Mouse (Mus musculus): Measurements from ENCODE around the gene Gm10837. TPM values are rescaled to one million over a fixed set of nuclear protein-coding genes. Genes with fewer than 3 reads are reported as not detected.

Gene Gm10837
- polyA plus RNA-seq, 1 experiment from 2014 or later, result 0.74 TPM

DNA sequence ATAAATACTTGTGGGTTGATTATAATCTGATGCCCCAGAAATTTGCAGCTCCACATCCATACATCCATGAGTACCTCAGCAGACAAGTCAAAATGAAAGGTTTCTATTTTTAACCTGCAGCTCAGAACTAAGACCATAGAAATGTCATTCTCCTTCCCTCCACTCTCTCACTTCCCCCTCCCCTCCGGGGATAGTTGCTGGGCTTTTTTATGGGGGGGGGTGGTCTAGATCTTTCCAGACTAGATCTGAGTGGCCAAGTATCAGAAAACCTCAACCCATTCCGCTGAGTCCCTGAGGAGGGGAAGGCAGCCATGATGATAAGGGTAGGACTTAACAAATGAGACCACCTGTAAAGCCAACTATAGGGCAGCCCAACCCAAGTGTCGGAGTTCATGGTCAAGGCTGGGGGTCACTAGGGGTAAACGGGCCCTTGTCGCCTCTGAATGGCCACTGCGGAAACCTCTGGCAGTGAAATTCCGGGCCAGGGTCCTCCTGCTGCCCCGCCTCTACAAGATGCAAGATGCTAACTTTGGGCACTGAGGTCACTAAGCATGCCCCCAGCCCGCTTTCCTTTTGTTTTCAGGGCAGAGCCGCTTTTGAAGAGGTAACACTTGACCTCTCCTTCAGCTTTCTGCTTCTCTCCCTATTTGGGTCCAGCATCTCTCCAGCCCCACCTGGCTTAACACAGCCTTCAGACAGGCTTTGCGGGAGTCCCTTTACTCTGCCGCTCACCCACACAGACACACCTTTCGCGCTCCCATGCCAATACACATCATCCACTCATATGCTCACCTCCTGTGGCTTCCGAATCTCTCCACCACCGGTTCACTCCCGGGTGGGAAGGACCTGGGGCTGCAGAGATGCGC, 6.6 kb upstream of the Gm10837 start:
- Histone ChIP-seq H3K9ac (peak overlapping the region; percentile 44), H3K4me1 (replicated peaks) (peaks cover 17% of the 10 kb centered on the region), H3K27me3 (peaks cover 80% of the 10 kb centered on the region), H3K36me3 (no peaks in the 10 kb centered on the region), H3K4me3 (peak overlapping the region; percentile 58; the same call in 1 of the 2 replicates), H3K4me2 (peak overlapping the region; percentile 52), H3K9me3 (no peaks in the 10 kb centered on the region), H3K27ac (peak overlapping the region; percentile 81)
- WGBS, result 5% methylated on average over 18 of the region's 18 CpGs
- ATAC-seq (ENCODE audit: low FRiP score), result no peak

DNA sequence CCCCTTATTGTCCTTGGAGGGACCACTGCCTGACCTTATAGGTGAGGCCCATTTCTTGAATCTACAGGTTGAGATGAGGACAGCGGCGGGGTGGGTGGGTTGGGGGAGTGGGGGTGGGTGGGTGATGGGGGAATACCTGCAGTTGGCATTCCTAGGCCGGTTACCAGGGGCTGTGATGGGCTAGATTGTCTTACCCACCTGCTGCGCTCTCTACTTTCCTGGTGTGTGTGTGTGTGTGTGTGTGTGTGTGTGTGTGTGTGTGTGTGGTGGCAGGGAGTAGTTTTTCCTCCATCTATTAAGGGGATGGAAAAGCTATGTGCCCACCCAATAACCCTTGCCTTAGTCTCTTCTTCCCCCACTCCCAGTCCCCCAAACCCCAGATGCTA, 5.9 kb upstream of the Gm10837 start:
- Histone ChIP-seq H3K4me1 (replicated peaks) (peaks cover 14% of the 10 kb centered on the region), H3K36me3 (no peaks in the 10 kb centered on the region), H3K27me3 (peaks cover 81% of the 10 kb centered on the region), H3K4me2 (peak overlapping the region; percentile 52), H3K27ac (peak overlapping the region; percentile 48; the same call in 1 of the 2 replicates), H3K9ac (peak overlapping the region; percentile 44), H3K9me3 (no peaks in the 10 kb centered on the region), H3K4me3 (peak overlapping the region; percentile 15; the same call in 1 of the 2 replicates)
- 14% methylated on average over 4 of the region's 4 CpGs for WGBS
- no peak for ATAC-seq (ENCODE audit: low FRiP score)

DNA sequence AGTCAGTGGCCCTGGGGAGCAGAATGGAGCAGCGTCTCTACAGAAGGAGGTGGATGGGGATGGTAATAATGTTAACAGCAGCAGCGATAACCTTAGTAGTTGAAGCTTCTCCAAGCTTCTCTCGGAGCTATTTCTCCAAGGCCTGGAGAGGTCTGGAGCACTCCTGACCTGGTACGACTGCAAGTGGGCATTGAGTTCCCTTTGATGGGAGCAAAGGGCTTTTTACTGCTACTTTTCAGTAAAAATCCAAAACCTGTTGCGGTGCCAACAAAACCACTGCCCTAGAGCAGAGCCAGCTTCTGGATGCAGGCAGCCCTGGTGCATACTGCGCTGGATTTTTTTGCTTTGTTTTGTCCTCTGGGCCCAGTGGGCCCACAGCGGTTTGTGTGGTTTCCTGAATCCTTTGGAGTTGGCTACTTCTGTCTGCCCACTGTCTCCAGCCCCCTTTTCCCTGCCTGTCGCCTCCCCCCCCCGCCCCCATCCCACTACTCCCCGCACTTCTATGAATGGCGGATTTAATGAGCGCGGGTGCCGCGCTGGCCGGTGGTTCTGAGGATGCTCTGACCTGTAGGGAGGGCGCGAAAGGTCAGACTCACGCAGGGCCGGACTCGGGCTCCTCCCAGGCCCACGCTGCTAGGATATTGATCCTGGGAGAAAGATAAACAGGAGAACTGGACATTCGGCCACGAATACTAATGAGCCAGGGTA, 5.4 kb upstream of the Gm10837 start:
- H3K4me1 ChIP-seq (replicated peaks), result peaks cover 14% of the 10 kb centered on the region
- WGBS, result 1% methylated on average over 24 of the region's 24 CpGs
- H3K4me2 ChIP-seq, result peak overlapping the region; percentile 52
- no peaks in the 10 kb centered on the region for H3K36me3 ChIP-seq
- H3K9me3 ChIP-seq, result no peaks in the 10 kb centered on the region
- H3K27ac ChIP-seq, result peak overlapping the region; percentile 41
- no peak for ATAC-seq (ENCODE audit: low FRiP score)
- H3K27me3 ChIP-seq, result peaks cover 84% of the 10 kb centered on the region
- peak overlapping the region; percentile 16 for H3K9ac ChIP-seq
- H3K4me3 ChIP-seq, result peak overlapping the region; percentile 23; the same call in 1 of the 2 replicates

DNA sequence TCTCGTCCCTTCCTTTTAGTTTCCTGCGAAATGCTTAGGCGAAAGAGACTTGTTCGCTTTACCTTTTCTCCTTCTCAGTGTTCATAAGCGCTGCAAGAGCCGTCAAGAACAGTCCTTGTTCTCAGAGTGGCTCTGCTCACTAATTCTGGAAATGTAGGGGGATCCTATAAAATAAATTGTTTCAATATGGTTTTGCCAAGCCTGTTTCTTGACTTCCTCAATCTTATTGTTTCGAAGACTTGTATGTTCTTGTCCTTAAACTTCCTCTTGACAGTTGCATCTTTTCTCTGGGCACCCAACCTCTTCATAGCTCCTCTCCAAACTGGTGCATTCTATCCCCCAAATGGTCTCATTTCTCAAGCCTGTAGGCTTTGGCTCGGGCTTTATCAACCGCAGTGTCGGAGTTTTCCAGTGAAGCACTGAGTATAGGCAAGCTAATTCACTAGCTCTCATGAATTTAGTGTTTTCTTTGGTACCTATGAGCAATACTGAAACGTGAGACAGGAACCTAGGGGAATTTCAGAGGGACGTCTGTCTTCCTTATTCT, 4.7 kb upstream of the Gm10837 start:
- Histone ChIP-seq H3K4me2 (peak overlapping the region; percentile 52), H3K9ac (peak overlapping the region; percentile 16), H3K27me3 (peaks cover 84% of the 10 kb centered on the region), H3K36me3 (no peaks in the 10 kb centered on the region), H3K27ac (peak overlapping the region; percentile 41; the same call in 1 of the 2 replicates), H3K9me3 (no peaks in the 10 kb centered on the region), H3K4me1 (replicated peaks) (peaks cover 19% of the 10 kb centered on the region), H3K4me3 (peak overlapping the region; percentile 23; the same call in 1 of the 2 replicates)
- no peak for ATAC-seq (ENCODE audit: low FRiP score)
- 4% methylated on average over 12 of the region's 12 CpGs for WGBS

DNA sequence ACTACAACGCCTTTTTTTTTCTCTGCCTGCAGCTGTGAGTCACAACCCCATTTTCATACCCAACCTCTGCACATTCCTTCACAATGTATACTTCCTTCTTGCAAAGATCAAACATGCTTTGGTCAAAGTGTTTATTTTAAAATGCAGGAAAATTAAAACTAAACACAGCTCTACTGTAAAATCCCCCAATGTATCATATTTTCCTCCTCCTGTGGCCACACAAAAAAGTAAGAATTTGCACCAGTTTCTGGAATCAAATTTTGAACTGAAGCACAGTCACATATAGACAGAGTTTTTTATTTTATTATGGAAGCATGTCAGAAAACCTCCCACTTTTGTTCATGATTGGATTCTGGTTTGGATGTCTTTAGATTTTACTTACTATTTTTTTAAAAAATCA, 3.8 kb upstream of the Gm10837 start:
- 9% methylated on average over 1 of the region's 1 CpGs for WGBS
- no peak overlapping the region for H3K27ac ChIP-seq
- no peaks in the 10 kb centered on the region for H3K9me3 ChIP-seq
- H3K27me3 ChIP-seq, result peaks cover 84% of the 10 kb centered on the region
- H3K4me2 ChIP-seq, result no peak overlapping the region
- no peak for ATAC-seq (ENCODE audit: low FRiP score)
- peaks cover 20% of the 10 kb centered on the region for H3K4me1 ChIP-seq (replicated peaks)
- H3K36me3 ChIP-seq, result no peaks in the 10 kb centered on the region
- H3K4me3 ChIP-seq, result no peak overlapping the region
- no peak overlapping the region for H3K9ac ChIP-seq

DNA sequence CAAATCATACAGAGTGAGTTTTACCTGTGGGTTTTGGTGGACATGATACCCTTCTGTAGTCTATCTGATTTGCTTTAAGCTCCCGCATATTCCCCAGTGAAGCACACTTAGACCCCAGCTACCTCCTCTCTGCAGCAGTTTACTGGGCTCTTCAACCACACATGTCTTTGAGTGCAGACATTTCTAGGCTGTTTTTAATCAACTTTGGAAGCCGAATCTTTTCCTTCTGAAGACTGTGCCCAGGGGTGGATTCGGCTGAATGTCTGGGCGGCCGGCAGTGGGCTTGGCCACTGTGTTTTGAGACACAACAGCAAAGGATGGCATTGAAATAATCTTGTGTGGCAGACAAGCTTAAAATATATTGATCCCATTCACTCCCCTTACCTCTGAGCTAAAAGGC, 3.0 kb upstream of the Gm10837 start:
- no peak overlapping the region for H3K4me3 ChIP-seq
- no peaks in the 10 kb centered on the region for H3K9me3 ChIP-seq
- H3K4me1 ChIP-seq (replicated peaks), result peaks cover 20% of the 10 kb centered on the region
- no peak for ATAC-seq (ENCODE audit: low FRiP score)
- H3K4me2 ChIP-seq, result peak overlapping the region; percentile 7; the same call in 1 of the 2 replicates
- peaks cover 79% of the 10 kb centered on the region for H3K27me3 ChIP-seq
- no peaks in the 10 kb centered on the region for H3K36me3 ChIP-seq
- H3K9ac ChIP-seq, result no peak overlapping the region
- 5% methylated on average over 5 of the region's 5 CpGs for WGBS
- H3K27ac ChIP-seq, result no peak overlapping the region; the same call in 1 of the 2 replicates

DNA sequence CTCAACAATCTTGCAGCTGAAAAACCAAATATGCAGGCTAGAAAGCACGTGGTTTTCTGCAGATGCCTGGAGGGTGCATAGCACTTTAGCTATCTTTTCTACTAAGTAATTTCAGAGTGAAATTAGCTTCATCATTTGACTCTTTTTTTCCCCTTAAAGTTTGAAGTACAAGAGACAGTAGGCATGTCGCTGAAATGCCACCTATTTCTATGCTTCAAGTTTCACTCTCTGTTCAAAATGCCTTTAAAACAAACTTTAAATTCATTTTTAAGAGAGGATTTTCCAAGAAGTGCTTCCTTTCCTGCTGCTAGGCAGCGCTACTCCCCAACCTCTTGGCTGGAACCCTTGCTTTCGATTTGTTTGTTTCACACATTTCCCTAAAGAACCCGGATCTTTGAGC, 1.3 kb upstream of the Gm10837 start:
- Histone ChIP-seq H3K27ac (0 out of 2 replicates have a peak overlapping the region, but pooled peaks have one; percentile 12), H3K4me3 (no peak overlapping the region), H3K36me3 (no peaks in the 10 kb centered on the region), H3K4me1 (replicated peaks) (peaks cover 14% of the 10 kb centered on the region), H3K27me3 (peaks cover 79% of the 10 kb centered on the region), H3K4me2 (0 out of 2 replicates have a peak overlapping the region, but pooled peaks have one; percentile 21), H3K9ac (no peak overlapping the region), H3K9me3 (peaks cover 3% of the 10 kb centered on the region; the same call in 1 of the 2 replicates)
- under 1% methylated on average over 5 of the region's 5 CpGs for WGBS
- no peak for ATAC-seq (ENCODE audit: low FRiP score)

DNA sequence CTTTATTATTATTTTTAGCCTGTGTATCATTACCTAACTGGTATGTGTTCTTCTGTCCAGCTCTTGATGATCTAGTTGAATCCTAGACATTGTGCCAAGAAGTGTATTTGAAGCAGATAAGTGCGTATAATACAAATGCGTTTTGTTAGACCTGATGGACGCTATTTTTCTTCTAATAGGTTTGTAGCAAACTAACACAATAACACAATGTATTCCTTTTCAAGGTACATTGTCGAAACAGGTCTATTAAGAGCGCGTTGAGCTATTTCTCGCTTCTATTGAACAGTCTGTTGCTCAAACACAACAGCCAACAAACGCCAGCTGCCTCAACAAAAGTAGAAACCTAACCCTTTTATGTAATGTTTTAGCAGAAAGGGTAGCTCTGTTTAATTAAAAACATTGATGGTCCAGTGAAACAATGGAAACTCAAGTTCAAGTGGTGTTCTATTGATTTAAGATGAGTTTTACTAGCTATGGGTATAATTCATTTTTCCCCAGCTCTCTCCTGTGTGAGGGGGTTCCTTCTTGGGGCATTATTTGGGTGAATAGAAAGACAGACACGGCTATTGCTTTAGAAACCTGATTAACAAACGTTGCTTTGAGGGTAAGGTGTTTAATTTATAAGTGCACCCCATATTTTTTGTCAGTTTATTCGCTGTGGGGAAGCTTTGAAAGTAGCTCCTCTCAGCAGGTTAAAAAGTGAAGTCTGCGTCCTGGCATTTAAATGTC, 536 bp upstream of the Gm10837 start:
- H3K9me3 ChIP-seq, result peaks cover 3% of the 10 kb centered on the region; the same call in 1 of the 2 replicates
- no peaks in the 10 kb centered on the region for H3K36me3 ChIP-seq
- peaks cover 71% of the 10 kb centered on the region for H3K27me3 ChIP-seq
- H3K4me1 ChIP-seq (replicated peaks), result peaks cover 13% of the 10 kb centered on the region
- WGBS, result 2% methylated on average over 12 of the region's 12 CpGs
- no peak overlapping the region for H3K9ac ChIP-seq
- ATAC-seq (ENCODE audit: low FRiP score), result no peak
- peak overlapping the region; percentile 49 for H3K4me2 ChIP-seq
- H3K4me3 ChIP-seq, result no peak overlapping the region
- H3K27ac ChIP-seq, result peak overlapping the region; percentile 31; the same call in 1 of the 2 replicates

DNA sequence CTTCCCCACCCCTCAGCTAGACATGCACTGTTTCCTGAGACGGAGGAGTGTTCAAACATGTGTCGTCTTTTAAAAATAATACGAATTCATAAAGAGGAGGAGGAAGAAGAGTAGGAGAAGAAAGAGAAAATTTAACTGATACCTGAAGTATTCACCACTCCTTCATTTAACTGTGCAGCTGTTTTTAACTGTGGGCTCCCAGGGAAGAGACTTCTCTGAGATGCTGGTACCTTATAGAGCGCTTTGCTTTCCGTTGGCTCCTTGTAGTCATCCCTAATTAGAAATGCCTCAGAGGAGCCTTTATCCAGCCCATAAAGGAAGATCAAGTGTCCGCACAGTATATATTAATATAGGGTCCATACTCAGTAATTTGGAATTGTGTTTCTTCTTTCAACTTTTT, 1.1 kb downstream of the Gm10837 start:
- no peaks in the 10 kb centered on the region for H3K36me3 ChIP-seq
- H3K4me3 ChIP-seq, result no peak overlapping the region
- H3K27me3 ChIP-seq, result peaks cover 60% of the 10 kb centered on the region
- no peak overlapping the region for H3K27ac ChIP-seq
- H3K4me2 ChIP-seq, result no peak overlapping the region
- peaks cover 3% of the 10 kb centered on the region; the same call in 1 of the 2 replicates for H3K9me3 ChIP-seq
- ATAC-seq (ENCODE audit: low FRiP score), result 0 out of 2 replicates have a peak, but pooled peaks have one; percentile 22
- peaks cover 9% of the 10 kb centered on the region for H3K4me1 ChIP-seq (replicated peaks)
- WGBS, result 64% methylated on average over 6 of the region's 6 CpGs
- no peak overlapping the region for H3K9ac ChIP-seq

DNA sequence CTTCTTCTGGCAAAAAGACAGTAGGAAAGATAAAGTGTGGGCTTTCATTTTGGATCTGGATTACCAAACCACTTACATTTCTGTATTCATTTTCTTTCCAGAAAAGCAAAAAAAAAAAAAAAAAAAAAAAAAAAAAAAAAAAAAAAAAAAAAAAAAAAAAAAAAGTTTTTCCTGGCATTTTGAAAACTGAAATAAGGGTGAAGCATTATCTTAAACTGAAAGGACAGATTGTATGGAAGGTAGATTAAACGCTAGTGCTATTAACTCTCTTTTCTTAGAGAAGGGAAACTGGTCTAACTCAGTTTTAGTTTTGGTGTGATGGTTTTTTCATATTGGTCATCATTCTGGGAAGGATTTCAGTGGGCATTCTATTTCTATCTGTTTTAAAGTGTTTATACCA, 1.6 kb downstream of the Gm10837 start:
- H3K9ac ChIP-seq, result no peak overlapping the region
- H3K36me3 ChIP-seq, result no peaks in the 10 kb centered on the region
- peaks cover 9% of the 10 kb centered on the region for H3K4me1 ChIP-seq (replicated peaks)
- no peak overlapping the region for H3K27ac ChIP-seq
- WGBS, result 77% methylated on average over 1 of the region's 1 CpGs
- peaks cover 57% of the 10 kb centered on the region for H3K27me3 ChIP-seq
- ATAC-seq (ENCODE audit: low FRiP score), result no peak
- H3K4me2 ChIP-seq, result no peak overlapping the region
- peaks cover 3% of the 10 kb centered on the region; the same call in 1 of the 2 replicates for H3K9me3 ChIP-seq
- no peak overlapping the region for H3K4me3 ChIP-seq

DNA sequence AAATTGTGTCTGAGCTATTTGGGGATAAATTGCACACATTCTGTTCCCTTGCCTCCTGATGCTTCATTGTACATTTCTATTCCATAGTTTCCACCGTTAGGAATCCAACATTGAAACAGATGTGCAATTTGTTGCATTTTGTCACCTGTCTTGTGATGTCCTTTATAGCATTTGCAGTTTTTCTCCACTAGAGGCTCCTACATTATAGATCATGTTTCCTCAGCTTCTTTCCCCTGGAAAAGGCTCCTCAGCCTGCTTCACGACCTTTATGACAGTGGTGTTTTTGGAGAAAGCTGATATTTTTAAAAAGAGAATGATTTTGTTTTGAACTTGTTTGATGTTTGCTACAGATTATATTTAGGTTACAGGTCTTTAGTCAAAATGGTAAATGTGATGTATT, 18.7 kb downstream of the Gm10837 start:
- Histone ChIP-seq H3K9ac (no peak overlapping the region), H3K27me3 (no peaks in the 10 kb centered on the region), H3K4me1 (replicated peaks) (no peaks in the 10 kb centered on the region), H3K4me3 (no peak overlapping the region), H3K36me3 (no peaks in the 10 kb centered on the region), H3K4me2 (no peak overlapping the region), H3K27ac (no peak overlapping the region), H3K9me3 (no peaks in the 10 kb centered on the region)
- 30% methylated on average over 2 of the region's 2 CpGs for WGBS
- no peak for ATAC-seq (ENCODE audit: low FRiP score)

Data from hindbrain, embryonic 13.5 days (tissue).